Mouse (Mus musculus): ENCODE results near the gene Alx3. TPM values are rescaled to one million over a fixed set of nuclear protein-coding genes. Genes with fewer than 3 reads are reported as not detected.

Alx3 gene
- polyA plus RNA-seq, 1 experiment, result not detected

- H3K27me3 ChIP-seq (replicated peaks), result peaks cover 56% of the 10 kb centered on the region
- peaks cover 60% of the 10 kb centered on the region for H3K4me1 ChIP-seq
- no peaks in the 10 kb centered on the region for H3K9me3 ChIP-seq
- TF ChIP-seq FLI1 (IDR thresholded peaks at IDR 0.05; ENCODE audit: low read length) (no peak), GATA1 (IDR thresholded peaks at IDR 0.05; ENCODE audit: borderline replicate concordance, low read length) (no peak)
- H3K36me3 ChIP-seq (replicated peaks; ENCODE audit: low read length), result no peaks in the 10 kb centered on the region
- H3K4me3 ChIP-seq (replicated peaks), result no peak overlapping the region
These were observed 31.0 kb upstream of the Alx3 start for GRCm38 (mm10) chr3:107563880-107564279.

- peaks cover 56% of the 10 kb centered on the region for H3K4me1 ChIP-seq
- H3K36me3 ChIP-seq (replicated peaks; ENCODE audit: low read length), result no peaks in the 10 kb centered on the region
- H3K9me3 ChIP-seq, result no peaks in the 10 kb centered on the region
- no peak overlapping the region for H3K4me3 ChIP-seq (replicated peaks)
- peaks cover 61% of the 10 kb centered on the region for H3K27me3 ChIP-seq (replicated peaks)
- no peak for TF ChIP-seq GATA1 (IDR thresholded peaks at IDR 0.05; ENCODE audit: borderline replicate concordance, low read length)
- no peak for TF ChIP-seq FLI1 (IDR thresholded peaks at IDR 0.05; ENCODE audit: low read length)
These were observed 29.5 kb upstream of the Alx3 start for GRCm38 (mm10) chr3:107565331-107565730.

GRCm38 (mm10) chr3:107567766-107568165, 27.1 kb upstream of the Alx3 start:
- Histone ChIP-seq H3K27me3 (replicated peaks) (peaks cover 55% of the 10 kb centered on the region), H3K9me3 (no peaks in the 10 kb centered on the region)
- TF ChIP-seq GATA1 (IDR thresholded peaks at IDR 0.05; ENCODE audit: borderline replicate concordance, low read length), result no peak

GRCm38 (mm10) chr3:107568721-107569120, 26.1 kb upstream of the Alx3 start:
- no peak for TF ChIP-seq GATA1 (IDR thresholded peaks at IDR 0.05; ENCODE audit: borderline replicate concordance, low read length)
- TF ChIP-seq FLI1 (IDR thresholded peaks at IDR 0.05; ENCODE audit: low read length), result no peak
- Histone ChIP-seq H3K4me1 (peaks cover 43% of the 10 kb centered on the region), H3K36me3 (replicated peaks; ENCODE audit: low read length) (no peaks in the 10 kb centered on the region), H3K27me3 (replicated peaks) (peaks cover 59% of the 10 kb centered on the region), H3K9me3 (no peaks in the 10 kb centered on the region), H3K4me3 (replicated peaks) (no peak overlapping the region)

More at GRCm38 (mm10) chr3:107567766-107568165, 27.1 kb upstream of the Alx3 start:
- Histone ChIP-seq H3K36me3 (replicated peaks; ENCODE audit: low read length) (no peaks in the 10 kb centered on the region), H3K4me3 (replicated peaks) (no peak overlapping the region), H3K4me1 (peaks cover 50% of the 10 kb centered on the region)

GRCm38 (mm10) chr3:107571205-107571604, 23.6 kb upstream of the Alx3 start:
- no peak overlapping the region for H3K4me3 ChIP-seq (replicated peaks)
- H3K4me1 ChIP-seq, result peaks cover 28% of the 10 kb centered on the region
- peaks cover 50% of the 10 kb centered on the region for H3K27me3 ChIP-seq (replicated peaks)
- TF ChIP-seq GATA1 (IDR thresholded peaks at IDR 0.05; ENCODE audit: borderline replicate concordance, low read length), result no peak
- TF ChIP-seq FLI1 (IDR thresholded peaks at IDR 0.05; ENCODE audit: low read length), result no peak
- no peaks in the 10 kb centered on the region for H3K36me3 ChIP-seq (replicated peaks; ENCODE audit: low read length)
- no peaks in the 10 kb centered on the region for H3K9me3 ChIP-seq

- peaks cover 37% of the 10 kb centered on the region for H3K4me1 ChIP-seq
- H3K27me3 ChIP-seq (replicated peaks), result peaks cover 39% of the 10 kb centered on the region
- TF ChIP-seq GATA1 (IDR thresholded peaks at IDR 0.05; ENCODE audit: borderline replicate concordance, low read length) (no peak), FLI1 (IDR thresholded peaks at IDR 0.05; ENCODE audit: low read length) (no peak)
- no peak overlapping the region for H3K4me3 ChIP-seq (replicated peaks)
- H3K9me3 ChIP-seq, result no peaks in the 10 kb centered on the region
- no peaks in the 10 kb centered on the region for H3K36me3 ChIP-seq (replicated peaks; ENCODE audit: low read length)
These were observed 18.0 kb upstream of the Alx3 start for GRCm38 (mm10) chr3:107576807-107577206.

GRCm38 (mm10) chr3:107577810-107578390, 16.9 kb upstream of the Alx3 start:
- Histone ChIP-seq H3K4me3 (replicated peaks) (no peak overlapping the region), H3K27me3 (replicated peaks) (peaks cover 41% of the 10 kb centered on the region), H3K9me3 (no peaks in the 10 kb centered on the region), H3K36me3 (replicated peaks; ENCODE audit: low read length) (no peaks in the 10 kb centered on the region), H3K4me1 (peaks cover 41% of the 10 kb centered on the region)
- TF ChIP-seq FLI1 (IDR thresholded peaks at IDR 0.05; ENCODE audit: low read length) (no peak), GATA1 (IDR thresholded peaks at IDR 0.05; ENCODE audit: borderline replicate concordance, low read length) (no peak)

GRCm38 (mm10) chr3:107579466-107579865, 15.4 kb upstream of the Alx3 start:
- Histone ChIP-seq H3K27me3 (replicated peaks) (peaks cover 54% of the 10 kb centered on the region), H3K36me3 (replicated peaks; ENCODE audit: low read length) (no peaks in the 10 kb centered on the region), H3K4me3 (replicated peaks) (no peak overlapping the region), H3K9me3 (no peaks in the 10 kb centered on the region), H3K4me1 (peaks cover 47% of the 10 kb centered on the region)
- TF ChIP-seq FLI1 (IDR thresholded peaks at IDR 0.05; ENCODE audit: low read length), result no peak
- TF ChIP-seq GATA1 (IDR thresholded peaks at IDR 0.05; ENCODE audit: borderline replicate concordance, low read length), result no peak

GRCm38 (mm10) chr3:107581103-107582010, 13.5 kb upstream of the Alx3 start:
- Histone ChIP-seq H3K4me1 (peaks cover 47% of the 10 kb centered on the region), H3K4me3 (replicated peaks) (no peak overlapping the region), H3K36me3 (replicated peaks; ENCODE audit: low read length) (no peaks in the 10 kb centered on the region), H3K27me3 (replicated peaks) (peaks cover 73% of the 10 kb centered on the region), H3K9me3 (no peaks in the 10 kb centered on the region)
- TF ChIP-seq FLI1 (IDR thresholded peaks at IDR 0.05; ENCODE audit: low read length) (no peak), GATA1 (IDR thresholded peaks at IDR 0.05; ENCODE audit: borderline replicate concordance, low read length) (no peak)
